Mouse (Mus musculus) forebrain, embryonic 12.5 days (tissue): ENCODE data around the gene Efna2. TPM values are rescaled to one million over a fixed set of nuclear protein-coding genes. Genes with fewer than 3 reads are reported as not detected.

Source experiments
- ATAC-seq: fragments of 200-750 bp; cut with Nextera tagmentation; 2 replicates; pipeline ENCODE4 v1.8.0; 2017; ENCODE audit warnings: moderate TSS enrichment; ENCODE audit not compliant: low FRiP score
- H3K27ac ChIP-seq: fragments of 300-500 bp; sonication (generic); 2 replicates; pipeline ENCODE4 v1.5.1; 2016; ENCODE audit warnings: mild to moderate bottlenecking
- H3K27me3 ChIP-seq: fragments of 300-500 bp; sonication (generic); 2 replicates; pipeline ENCODE4 v1.6.1; 2016; ENCODE audit warnings: mild to moderate bottlenecking
- H3K36me3 ChIP-seq: fragments of 300-500 bp; sonication (generic); replicated peaks from 2 replicates; pipeline ENCODE4 v1.6.1; 2016; ENCODE audit warnings: mild to moderate bottlenecking
- H3K4me1 ChIP-seq: fragments of 300-500 bp; sonication (generic); 2 replicates; pipeline ENCODE4 v1.6.1; 2016
- H3K4me2 ChIP-seq: fragments of 300-500 bp; sonication (generic); 2 replicates; pipeline ENCODE4 v1.6.1; 2016; ENCODE audit warnings: mild to moderate bottlenecking, moderate library complexity
- H3K4me3 ChIP-seq: fragments of 300-500 bp; sonication (generic); replicated peaks from 2 replicates; pipeline ENCODE4 v1.5.1; 2016; ENCODE audit warnings: mild to moderate bottlenecking
- H3K9ac ChIP-seq: fragments of 300-500 bp; sonication (generic); 2 replicates; pipeline ENCODE4 v1.6.1; 2016; ENCODE audit warnings: mild to moderate bottlenecking
- H3K9me3 ChIP-seq: fragments of 300-500 bp; sonication (generic); 2 replicates; pipeline ENCODE4 v1.6.1; 2016
- WGBS: fragments of 180-500 bp; shearing (Covaris S2); methylation state at CpG from one replicate; pipeline ENCODE4 v1.1.7; 2016; 5-methylcytosine and 5-hydroxymethylcytosine counted together
- polyA plus RNA-seq: library from polyadenylated mRNA; unstranded; fragments of >200 nt; fragmentation: Nextera tagmentation; extraction: Ambion mirVana; gene quantifications from 2 replicates; pipeline ENCODE4 v1.2.1, GENCODE M21; 2016

Efna2 gene
- polyA plus RNA-seq, 1 experiment from 2014 or later, result 48.9 TPM

DNA sequence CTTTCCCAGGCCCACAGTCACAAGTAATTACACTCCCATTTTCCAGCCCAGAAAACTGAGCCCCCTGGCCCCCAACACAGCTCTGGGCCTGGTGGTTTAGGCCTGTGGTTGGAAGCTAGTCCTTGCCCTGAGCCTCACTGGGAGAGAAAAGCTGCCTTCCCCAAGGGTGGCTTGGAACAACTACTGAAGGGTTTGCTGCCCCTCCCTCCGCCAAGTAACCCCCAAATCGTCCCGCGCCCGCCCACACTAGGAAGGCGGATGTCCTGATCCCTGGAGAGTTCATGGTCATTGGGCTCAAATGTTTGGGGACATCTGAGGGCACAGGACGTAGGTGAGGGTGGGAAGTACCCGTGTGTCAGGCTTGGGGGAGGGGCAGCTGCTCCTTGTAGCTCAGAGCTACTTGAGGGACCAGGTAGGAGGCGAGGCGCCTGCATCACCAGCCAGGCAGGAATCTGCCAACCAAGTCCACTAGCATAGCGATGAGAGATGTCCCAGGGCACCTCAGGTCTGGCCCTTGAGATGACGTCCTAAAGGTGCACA, 20.2 kb upstream of the Efna2 start:
- H3K4me3 ChIP-seq, result peak overlapping the region; percentile 46
- peaks cover 38% of the 10 kb centered on the region for H3K36me3 ChIP-seq
- WGBS, result 11% methylated on average over 12 of the region's 12 CpGs
- no peak; the same call in 1 of the 2 replicates for ATAC-seq
- no peaks in the 10 kb centered on the region for H3K9me3 ChIP-seq
- peak overlapping the region; percentile 75 for H3K4me2 ChIP-seq
- H3K4me1 ChIP-seq, result peaks cover 78% of the 10 kb centered on the region
- H3K27me3 ChIP-seq, result peaks cover 13% of the 10 kb centered on the region
- H3K9ac ChIP-seq, result peak overlapping the region; percentile 49
- peak overlapping the region; percentile 90 for H3K27ac ChIP-seq

- peak overlapping the region; percentile 46 for H3K4me3 ChIP-seq
- peak; percentile 86 for ATAC-seq
- H3K9ac ChIP-seq, result peak overlapping the region; percentile 49
- H3K9me3 ChIP-seq, result no peaks in the 10 kb centered on the region
- H3K27ac ChIP-seq, result peak overlapping the region; percentile 90
- peaks cover 78% of the 10 kb centered on the region for H3K4me1 ChIP-seq
- peaks cover 17% of the 10 kb centered on the region for H3K27me3 ChIP-seq
- peak overlapping the region; percentile 75 for H3K4me2 ChIP-seq
- peaks cover 31% of the 10 kb centered on the region for H3K36me3 ChIP-seq
- WGBS, result under 1% methylated on average over 54 of the region's 55 CpGs
Measured at GRCm38 (mm10) chr10:80159561-80160454, 19.5 kb upstream of the Efna2 start.

DNA sequence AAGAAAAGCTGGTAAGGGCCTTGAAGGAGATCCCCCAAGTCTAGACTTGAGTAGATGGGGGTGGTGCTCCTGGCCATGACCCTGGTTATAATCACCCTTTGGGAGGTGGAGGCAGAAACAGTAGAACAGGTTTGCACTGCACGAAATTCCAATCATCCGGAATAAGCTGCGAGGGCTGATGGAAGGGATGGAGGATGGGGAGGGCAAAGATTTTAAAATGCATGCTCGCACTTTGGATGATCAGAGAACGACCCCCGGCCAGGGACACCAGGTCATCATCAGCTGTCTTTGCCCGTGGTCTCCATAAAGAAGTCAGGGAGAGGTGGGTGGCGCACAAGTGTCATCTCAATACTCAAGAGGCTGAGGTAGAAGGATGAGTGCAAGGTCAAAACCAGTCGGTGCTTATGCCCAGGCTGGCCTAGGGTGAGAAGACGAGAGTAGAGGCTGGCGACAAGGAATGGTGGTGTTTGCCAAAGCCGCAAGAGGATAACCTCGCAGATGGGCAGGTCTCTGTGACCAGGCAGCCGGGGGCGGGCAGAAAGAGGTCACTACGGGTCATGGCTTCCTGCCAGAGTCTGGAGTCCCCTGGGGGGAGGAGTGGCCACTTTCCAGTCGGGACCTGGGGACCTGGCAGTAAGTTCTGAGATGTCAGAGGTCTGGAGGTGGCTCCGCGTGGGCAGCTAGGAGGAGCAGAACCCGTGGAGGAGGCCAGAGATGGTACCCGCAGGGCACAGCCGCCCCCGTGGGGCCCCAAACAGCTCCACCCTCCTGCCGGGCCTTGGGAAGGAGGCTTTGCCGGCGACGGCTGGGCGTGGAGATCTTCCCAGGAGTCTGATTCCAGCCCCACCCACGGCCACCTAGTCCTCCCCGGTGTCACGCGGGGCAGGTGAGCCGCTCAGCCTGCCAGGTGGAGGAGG, 18.6 kb upstream of the Efna2 start:
- Histone ChIP-seq H3K27me3 (peaks cover 17% of the 10 kb centered on the region), H3K4me1 (peaks cover 77% of the 10 kb centered on the region), H3K4me3 (peak overlapping the region; percentile 46), H3K36me3 (peaks cover 22% of the 10 kb centered on the region), H3K9me3 (no peaks in the 10 kb centered on the region), H3K27ac (peak overlapping the region; percentile 90), H3K4me2 (peak overlapping the region; percentile 75), H3K9ac (peak overlapping the region; percentile 45)
- WGBS, result 3% methylated on average over 33 of the region's 33 CpGs
- no peak for ATAC-seq

- H3K4me1 ChIP-seq, result peaks cover 76% of the 10 kb centered on the region
- peaks cover 12% of the 10 kb centered on the region for H3K36me3 ChIP-seq
- WGBS, result 10% methylated on average over 7 of the region's 7 CpGs
- H3K4me3 ChIP-seq, result peak overlapping the region; percentile 46
- peak overlapping the region; percentile 90 for H3K27ac ChIP-seq
- no peak for ATAC-seq
- peaks cover 17% of the 10 kb centered on the region for H3K27me3 ChIP-seq
- H3K9ac ChIP-seq, result peak overlapping the region; percentile 45
- H3K4me2 ChIP-seq, result peak overlapping the region; percentile 75
- no peaks in the 10 kb centered on the region for H3K9me3 ChIP-seq
Measured at GRCm38 (mm10) chr10:80161522-80162242, 17.6 kb upstream of the Efna2 start.

- Histone ChIP-seq H3K36me3 (peaks cover 7% of the 10 kb centered on the region), H3K27ac (no peak overlapping the region), H3K9ac (no peak overlapping the region), H3K4me3 (no peak overlapping the region), H3K9me3 (no peaks in the 10 kb centered on the region), H3K4me1 (peaks cover 76% of the 10 kb centered on the region), H3K4me2 (no peak overlapping the region), H3K27me3 (peaks cover 17% of the 10 kb centered on the region)
- WGBS, result 80% methylated on average over 3 of the region's 3 CpGs
- no peak for ATAC-seq
Measured at GRCm38 (mm10) chr10:80162243-80162608, 17.1 kb upstream of the Efna2 start.

DNA sequence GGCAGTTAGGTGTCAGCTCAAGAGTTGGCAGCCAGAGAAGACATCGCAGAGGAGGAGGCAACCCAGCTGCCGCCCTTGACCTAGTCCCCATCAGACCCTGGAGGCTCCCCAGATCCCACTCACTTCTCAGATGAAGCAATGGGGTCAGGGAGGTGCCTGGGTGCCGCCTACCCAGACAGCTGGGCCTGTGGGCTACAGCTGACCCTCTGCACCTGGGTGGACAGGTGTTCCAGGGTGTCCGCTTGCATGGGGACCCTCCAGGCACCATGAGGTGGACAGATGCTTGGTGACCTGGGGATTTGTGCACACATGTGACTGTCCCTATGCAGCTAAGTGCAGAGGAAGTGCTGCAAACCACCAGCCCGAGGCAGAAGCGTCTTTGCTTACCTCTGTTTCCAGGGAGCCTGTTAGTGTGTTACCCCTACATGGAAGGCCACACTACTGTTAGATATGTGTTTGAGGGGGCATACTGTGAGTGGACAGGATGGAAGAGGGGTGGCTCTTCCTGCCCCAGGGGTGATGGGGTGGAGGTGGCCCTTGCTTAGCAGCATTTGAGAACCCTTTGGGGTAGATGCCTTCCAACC, 16.5 kb upstream of the Efna2 start:
- Histone ChIP-seq H3K27ac (no peak overlapping the region), H3K27me3 (peaks cover 17% of the 10 kb centered on the region), H3K4me2 (no peak overlapping the region), H3K9me3 (no peaks in the 10 kb centered on the region), H3K36me3 (0 out of 2 replicates have a peak, but pooled peaks cover 2% of the 10 kb centered on the region), H3K4me3 (no peak overlapping the region), H3K9ac (no peak overlapping the region), H3K4me1 (peaks cover 70% of the 10 kb centered on the region)
- ATAC-seq, result no peak
- 83% methylated on average over 6 of the region's 6 CpGs for WGBS

GRCm38 (mm10) chr10:80163721-80164120, 15.6 kb upstream of the Efna2 start:
- WGBS, result 79% methylated on average over 8 of the region's 8 CpGs
- ATAC-seq, result no peak
- no peaks in the 10 kb centered on the region for H3K36me3 ChIP-seq
- H3K4me3 ChIP-seq, result no peak overlapping the region
- no peak overlapping the region for H3K9ac ChIP-seq
- H3K4me1 ChIP-seq, result peaks cover 65% of the 10 kb centered on the region
- 0 out of 2 replicates have a peak overlapping the region, but pooled peaks have one; percentile 3 for H3K4me2 ChIP-seq
- no peaks in the 10 kb centered on the region for H3K9me3 ChIP-seq
- peaks cover 17% of the 10 kb centered on the region for H3K27me3 ChIP-seq
- no peak overlapping the region for H3K27ac ChIP-seq

- Histone ChIP-seq H3K4me2 (peak overlapping the region; percentile 74), H3K36me3 (no peaks in the 10 kb centered on the region), H3K9ac (peak overlapping the region; percentile 62), H3K9me3 (no peaks in the 10 kb centered on the region), H3K27ac (peak overlapping the region; percentile 75), H3K4me3 (peak overlapping the region; percentile 39), H3K4me1 (peaks cover 65% of the 10 kb centered on the region), H3K27me3 (peaks cover 17% of the 10 kb centered on the region)
- WGBS, result 11% methylated on average over 43 of the region's 44 CpGs
- peak; percentile 5; the same call in 1 of the 2 replicates for ATAC-seq
Measured at GRCm38 (mm10) chr10:80164161-80164997, 14.9 kb upstream of the Efna2 start.

DNA sequence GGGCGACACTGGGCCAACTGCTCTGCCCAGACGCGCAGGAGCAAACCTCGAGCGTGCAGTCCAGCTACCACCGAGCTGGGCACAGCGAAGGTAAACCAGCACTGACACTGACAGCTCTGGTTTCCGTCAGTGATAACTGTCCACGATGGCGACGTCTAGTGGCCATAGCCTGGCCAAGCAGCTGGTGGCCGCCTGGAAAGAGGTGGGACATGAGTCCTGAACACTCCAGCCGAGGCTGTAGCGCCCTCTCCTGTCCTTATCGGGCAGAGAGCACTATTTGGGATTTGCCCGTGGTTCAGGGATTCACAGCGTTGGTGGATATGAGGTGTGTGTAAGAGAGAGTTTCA, 14.3 kb upstream of the Efna2 start:
- H3K4me3 ChIP-seq, result peak overlapping the region; percentile 39
- peaks cover 3% of the 10 kb centered on the region for H3K36me3 ChIP-seq
- under 1% methylated on average over 17 of the region's 17 CpGs for WGBS
- no peaks in the 10 kb centered on the region for H3K9me3 ChIP-seq
- H3K27ac ChIP-seq, result peak overlapping the region; percentile 75
- H3K9ac ChIP-seq, result peak overlapping the region; percentile 62
- H3K4me1 ChIP-seq, result peaks cover 66% of the 10 kb centered on the region
- peaks cover 17% of the 10 kb centered on the region for H3K27me3 ChIP-seq
- ATAC-seq, result peak; percentile 39
- peak overlapping the region; percentile 74 for H3K4me2 ChIP-seq

DNA sequence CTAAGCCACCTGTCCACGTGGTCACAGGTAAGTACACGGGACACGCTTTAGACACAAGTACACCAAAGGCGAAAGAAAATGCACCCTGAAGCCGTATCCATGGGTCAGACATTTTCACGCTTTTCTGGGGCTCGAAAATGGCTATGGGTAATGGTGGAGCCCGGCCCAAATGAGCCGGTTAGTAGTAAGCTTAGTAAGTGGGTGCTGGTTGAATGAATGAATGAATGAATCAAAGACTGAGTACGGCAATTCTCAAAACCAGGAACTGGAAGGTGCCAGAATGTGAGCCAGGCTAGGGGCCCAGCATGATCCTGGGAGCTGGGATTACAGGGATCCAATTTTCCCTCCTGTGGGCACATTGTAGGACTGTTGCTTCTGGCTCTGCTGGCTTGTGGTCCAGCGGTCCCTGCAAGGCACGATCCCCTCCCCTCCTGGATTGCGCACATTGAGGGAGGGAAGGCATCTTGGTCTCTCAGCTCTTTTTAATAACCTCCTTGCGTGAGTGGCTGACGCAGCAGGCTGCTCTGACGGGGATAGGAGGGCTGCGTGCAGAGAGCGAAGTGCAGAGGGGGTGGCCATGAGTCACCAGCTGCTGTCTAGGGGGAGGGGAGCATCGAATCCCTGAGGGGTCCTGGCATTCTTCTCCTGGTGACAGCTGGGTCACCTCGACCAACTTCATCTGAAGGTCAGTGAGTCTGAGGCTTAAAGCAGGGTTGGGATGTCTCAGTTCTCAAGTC, 13.7 kb upstream of the Efna2 start, which contains the start of gene Cirbp:
Gene Cirbp (plus strand): TSS at position 594 of the 737 bp plus-strand sequence.
- Histone ChIP-seq H3K9ac (peak within 1 kb of the TSS; percentile 62), H3K36me3 (peaks cover 9% of the 10 kb centered on the region), H3K27ac (peak within 1 kb of the TSS; percentile 99), H3K4me3 (peak within 1 kb of the TSS; percentile 93), H3K4me2 (peak within 1 kb of the TSS; percentile 91), H3K4me1 (peaks cover 66% of the 10 kb centered on the region), H3K9me3 (no peaks in the 10 kb centered on the region), H3K27me3 (peaks cover 17% of the 10 kb centered on the region)
- ATAC-seq, result no peak
- 13% methylated on average over 20 of the region's 20 CpGs for WGBS
